14 mouse cellular contexts compared by ENCODE assay signal in genomic region chr7:68282304-68283132, GRCm38 (mm10). TPM values are rescaled to one million over a fixed set of nuclear protein-coding genes. Genes with fewer than 3 reads are reported as not detected.
DNase-seq lines count a peak whose midpoint lies in the region; ATAC-seq lines count a peak whose summit lies in the region.
"Had no signal": no experiment of that assay in that cellular context is flagged by ENCODE, and none has a peak within 500 bp of the region (broad histone marks: within the 10 kb centered on the region; RNA-seq: fewer than 3 reads in every experiment).

No protein-coding gene starts in this region.

- no peak overlapping the region for H3K4me3 ChIP-seq in heart, embryonic 10.5 days
- H3K4me3 ChIP-seq: hindbrain, embryonic 12.5 days; limb, embryonic 13.5 days; myocyte had no signal

- peak; percentile 68 to 73 for DNase-seq in spleen, postnatal 36 days (ENCODE audit: low spot score in 2 of 2)
- DNase-seq in spleen, adult 18-20 months = no peak
- DNase-seq in c-Kit-positive CD71-negative TER-119-negative erythroid progenitor cells, embryonic 14.5 days (ENCODE audit: low read depth) = peak; percentile 44
- DNase-seq in thymus, postnatal 4 days = peak; percentile 47
- no peak for DNase-seq in cerebellum, adult 8-10 months
- DNase-seq in heart, embryonic 10.5 days (ENCODE audit: low spot score) = no peak
- no peak for DNase-seq in left cerebral cortex, postnatal 14 days (ENCODE audit: low spot score in 2 of 2)
- DNase-seq: cerebellum, postnatal 36 days; heart, adult 11 months; kidney, adult 9 months had no signal

- no peak overlapping the region for H3K27ac ChIP-seq in heart, embryonic 10.5 days
- H3K27ac ChIP-seq: hindbrain, embryonic 12.5 days; limb, embryonic 13.5 days had no signal

- intact Hi-C loops in left cerebral cortex, postnatal 14 days (cut with DNase I) = no loop called here

- H3K9me3 ChIP-seq in heart, embryonic 10.5 days = no peaks in the 10 kb centered on the region
- H3K9me3 ChIP-seq: hindbrain, embryonic 12.5 days; limb, embryonic 13.5 days had no signal

- H3K36me3 ChIP-seq in heart, embryonic 10.5 days = no peaks in the 10 kb centered on the region
- H3K36me3 ChIP-seq: hindbrain, embryonic 12.5 days; limb, embryonic 13.5 days had no signal

- WGBS in heart, embryonic 10.5 days = 82% methylated on average over 22 of the region's 22 CpGs

- peaks cover 24% of the 10 kb centered on the region for H3K27me3 ChIP-seq in heart, embryonic 10.5 days (ENCODE audit: insufficient read depth, poor library complexity, severe bottlenecking)
- H3K27me3 ChIP-seq: hindbrain, embryonic 12.5 days; limb, embryonic 13.5 days had no signal

- H3K4me1 ChIP-seq in heart, embryonic 10.5 days = peaks cover 11% of the 10 kb centered on the region

- ATAC-seq in megakaryocyte, adult 5-6 weeks (ENCODE audit: poor library complexity, severe bottlenecking) = peak; percentile 75

RNA-seq across cellular contexts. Expression of gene Fam169b, which starts 8.9 kb away (rescaled TPM):
- 0.18 and 0.98 TPM in 2 replicates for total RNA-seq in megakaryocyte, adult 5-6 weeks (2015)
- total RNA-seq in megakaryocyte, adult 5-6 weeks (2017) = 0.04 and 0.61 TPM in 2 replicates
- 0.19 and 0.28 TPM in 2 replicates for polyA plus RNA-seq in heart, embryonic 10.5 days (2016; fragmentation: Nextera tagmentation; extraction: Ambion mirVana)
- total RNA-seq in left cerebral cortex, postnatal 14 days (2021) = 1 to 10 TPM in 1 of 2 experiments, under 1 TPM in 1; 0.42 to 1.1 TPM

RNA-seq across cellular contexts. Expression of gene Pgpep1l, which starts 18.5 kb away (rescaled TPM):
- not detected in 2 replicates for total RNA-seq in megakaryocyte, adult 5-6 weeks (2015)
- not detected in 2 replicates for total RNA-seq in megakaryocyte, adult 5-6 weeks (2017)
- polyA plus RNA-seq in heart, embryonic 10.5 days (2016; fragmentation: Nextera tagmentation; extraction: Ambion mirVana) = not detected in 2 replicates
- total RNA-seq in left cerebral cortex, postnatal 14 days (2021) = under 1 TPM in 1 of 2 experiments, not detected in 1; 0.44 TPM
- polyA plus RNA-seq: hindbrain, embryonic 12.5 days; limb, embryonic 13.5 days had no signal

Comparison
In these comparisons a context has a peak if more than half of its experiments do, and no peak if none do; other contexts are left out.
1. DNase-seq: peak in spleen, postnatal 36 days (2 of 2), c-Kit-positive CD71-negative TER-119-negative erythroid progenitor cells, embryonic 14.5 days (single experiment) and thymus, postnatal 4 days (single experiment); none in spleen, adult 18-20 months (0 of 2), cerebellum, adult 8-10 months (single experiment), heart, embryonic 10.5 days (single experiment) and left cerebral cortex, postnatal 14 days (0 of 2).